Mouse (Mus musculus): Measurements from ENCODE around the gene Dusp28. TPM values are rescaled to one million over a fixed set of nuclear protein-coding genes. Genes with fewer than 3 reads are reported as not detected.

Gene Dusp28
- polyA plus RNA-seq, 1 experiment from 2014 or later: 14.4 TPM

GRCm38 (mm10) chr1:92911721-92912138 is 4.9 kb downstream of the Dusp28 start:
- H3K27ac ChIP-seq (replicated peaks; ENCODE audit: low read depth, low read length): peak overlapping the region; percentile 95
- peak overlapping the region; percentile 78 for H3K4me3 ChIP-seq (replicated peaks; ENCODE audit: low read depth, low read length)
- H3K4me1 ChIP-seq (ENCODE audit: control insufficient read depth, insufficient read depth, low read length): peaks cover 36% of the 10 kb centered on the region
- peaks cover 30% of the 10 kb centered on the region for H3K36me3 ChIP-seq (ENCODE audit: control insufficient read depth, insufficient read depth, low read length)
- peak overlapping the region; percentile 94 for H3K4me2 ChIP-seq (ENCODE audit: low read length)
- WGBS: 35% methylated on average over 8 of the region's 8 CpGs
- ATAC-seq (ENCODE audit: low FRiP score, low TSS enrichment): no peak
- no peaks in the 10 kb centered on the region for H3K9me3 ChIP-seq (ENCODE audit: control insufficient read depth, low read length)
- H3K9ac ChIP-seq (replicated peaks; ENCODE audit: low read length): peak overlapping the region; percentile 97
- H3K27me3 ChIP-seq (ENCODE audit: control insufficient read depth, insufficient read depth, low read length): 0 out of 2 replicates have a peak, but pooled peaks cover 5% of the 10 kb centered on the region
- DNase-seq: no peak

- Histone ChIP-seq H3K27me3 (ENCODE audit: control insufficient read depth, insufficient read depth, low read length) (0 out of 2 replicates have a peak, but pooled peaks cover 5% of the 10 kb centered on the region), H3K9ac (replicated peaks; ENCODE audit: low read length) (peak overlapping the region; percentile 97; the same call in 1 of the 2 replicates), H3K4me3 (replicated peaks; ENCODE audit: low read depth, low read length) (peak overlapping the region; percentile 78), H3K4me2 (ENCODE audit: low read length) (peak overlapping the region; percentile 94), H3K27ac (replicated peaks; ENCODE audit: low read depth, low read length) (peak overlapping the region; percentile 95), H3K4me1 (ENCODE audit: control insufficient read depth, insufficient read depth, low read length) (peaks cover 36% of the 10 kb centered on the region), H3K9me3 (ENCODE audit: control insufficient read depth, low read length) (no peaks in the 10 kb centered on the region), H3K36me3 (ENCODE audit: control insufficient read depth, insufficient read depth, low read length) (peaks cover 35% of the 10 kb centered on the region)
- WGBS: 47% methylated on average over 1 of the region's 1 CpGs
- ATAC-seq (ENCODE audit: low FRiP score, low TSS enrichment) (no peak), DNase-seq (peak; percentile 32)
Measured at GRCm38 (mm10) chr1:92912286-92912685, 5.5 kb downstream of the Dusp28 start.

- DNase-seq: no peak
- no peak overlapping the region for H3K9ac ChIP-seq (replicated peaks; ENCODE audit: low read length)
- no peak for ATAC-seq (ENCODE audit: low FRiP score, low TSS enrichment)
- no peak overlapping the region for H3K4me3 ChIP-seq (replicated peaks; ENCODE audit: low read depth, low read length)
- 80% methylated on average over 4 of the region's 4 CpGs for WGBS
- no peaks in the 10 kb centered on the region for H3K9me3 ChIP-seq (ENCODE audit: control insufficient read depth, low read length)
- H3K4me1 ChIP-seq (ENCODE audit: control insufficient read depth, insufficient read depth, low read length): peaks cover 27% of the 10 kb centered on the region
- no peak overlapping the region for H3K27ac ChIP-seq (replicated peaks; ENCODE audit: low read depth, low read length)
- peaks cover 55% of the 10 kb centered on the region for H3K36me3 ChIP-seq (ENCODE audit: control insufficient read depth, insufficient read depth, low read length)
- no peak overlapping the region for H3K4me2 ChIP-seq (ENCODE audit: low read length)
- no peaks in the 10 kb centered on the region for H3K27me3 ChIP-seq (ENCODE audit: control insufficient read depth, insufficient read depth, low read length)
Measured at GRCm38 (mm10) chr1:92914239-92914638, 7.5 kb downstream of the Dusp28 start.

- H3K9ac ChIP-seq (replicated peaks; ENCODE audit: low read length): no peak overlapping the region
- no peaks in the 10 kb centered on the region for H3K9me3 ChIP-seq (ENCODE audit: control insufficient read depth, low read length)
- H3K27me3 ChIP-seq (ENCODE audit: control insufficient read depth, insufficient read depth, low read length): no peaks in the 10 kb centered on the region
- peaks cover 19% of the 10 kb centered on the region for H3K4me1 ChIP-seq (ENCODE audit: control insufficient read depth, insufficient read depth, low read length)
- DNase-seq: no peak
- H3K36me3 ChIP-seq (ENCODE audit: control insufficient read depth, insufficient read depth, low read length): peaks cover 62% of the 10 kb centered on the region
- no peak overlapping the region for H3K27ac ChIP-seq (replicated peaks; ENCODE audit: low read depth, low read length)
- ATAC-seq (ENCODE audit: low FRiP score, low TSS enrichment): no peak
- H3K4me3 ChIP-seq (replicated peaks; ENCODE audit: low read depth, low read length): no peak overlapping the region
- 96% methylated on average over 11 of the region's 11 CpGs for WGBS
- no peak overlapping the region for H3K4me2 ChIP-seq (ENCODE audit: low read length)
Measured at GRCm38 (mm10) chr1:92914993-92915392, 8.2 kb downstream of the Dusp28 start.

- no peak for DNase-seq
- Histone ChIP-seq H3K4me1 (ENCODE audit: control insufficient read depth, insufficient read depth, low read length) (peaks cover 13% of the 10 kb centered on the region), H3K9me3 (ENCODE audit: control insufficient read depth, low read length) (no peaks in the 10 kb centered on the region), H3K4me2 (ENCODE audit: low read length) (no peak overlapping the region), H3K36me3 (ENCODE audit: control insufficient read depth, insufficient read depth, low read length) (peaks cover 75% of the 10 kb centered on the region), H3K27me3 (ENCODE audit: control insufficient read depth, insufficient read depth, low read length) (no peaks in the 10 kb centered on the region), H3K4me3 (replicated peaks; ENCODE audit: low read depth, low read length) (no peak overlapping the region), H3K27ac (replicated peaks; ENCODE audit: low read depth, low read length) (no peak overlapping the region), H3K9ac (replicated peaks; ENCODE audit: low read length) (no peak overlapping the region)
- 96% methylated on average over 9 of the region's 9 CpGs for WGBS
- no peak for ATAC-seq (ENCODE audit: low FRiP score, low TSS enrichment)
Measured at GRCm38 (mm10) chr1:92916725-92917124, 9.9 kb downstream of the Dusp28 start.

- Histone ChIP-seq H3K9me3 (ENCODE audit: control insufficient read depth, low read length) (no peaks in the 10 kb centered on the region), H3K4me1 (ENCODE audit: control insufficient read depth, insufficient read depth, low read length) (no peaks in the 10 kb centered on the region), H3K4me2 (ENCODE audit: low read length) (no peak overlapping the region), H3K9ac (replicated peaks; ENCODE audit: low read length) (no peak overlapping the region), H3K4me3 (replicated peaks; ENCODE audit: low read depth, low read length) (no peak overlapping the region), H3K27me3 (ENCODE audit: control insufficient read depth, insufficient read depth, low read length) (no peaks in the 10 kb centered on the region), H3K27ac (replicated peaks; ENCODE audit: low read depth, low read length) (no peak overlapping the region), H3K36me3 (ENCODE audit: control insufficient read depth, insufficient read depth, low read length) (peaks cover 71% of the 10 kb centered on the region)
- ATAC-seq (ENCODE audit: low FRiP score, low TSS enrichment) (no peak), DNase-seq (no peak)
- 97% methylated on average over 11 of the region's 11 CpGs for WGBS
Measured at GRCm38 (mm10) chr1:92919151-92919550, 12.4 kb downstream of the Dusp28 start.

GRCm38 (mm10) chr1:92919775-92920174 is 13.0 kb downstream of the Dusp28 start:
- DNase-seq (no peak), ATAC-seq (ENCODE audit: low FRiP score, low TSS enrichment) (no peak)
- H3K9me3 ChIP-seq (ENCODE audit: control insufficient read depth, low read length): no peaks in the 10 kb centered on the region
- H3K4me1 ChIP-seq (ENCODE audit: control insufficient read depth, insufficient read depth, low read length): no peaks in the 10 kb centered on the region
- 86% methylated on average over 12 of the region's 12 CpGs for WGBS
- peaks cover 65% of the 10 kb centered on the region for H3K36me3 ChIP-seq (ENCODE audit: control insufficient read depth, insufficient read depth, low read length)
- H3K27me3 ChIP-seq (ENCODE audit: control insufficient read depth, insufficient read depth, low read length): no peaks in the 10 kb centered on the region
- H3K27ac ChIP-seq (replicated peaks; ENCODE audit: low read depth, low read length): no peak overlapping the region
- no peak overlapping the region for H3K9ac ChIP-seq (replicated peaks; ENCODE audit: low read length)
- H3K4me3 ChIP-seq (replicated peaks; ENCODE audit: low read depth, low read length): no peak overlapping the region
- H3K4me2 ChIP-seq (ENCODE audit: low read length): no peak overlapping the region

- Histone ChIP-seq H3K4me1 (ENCODE audit: control insufficient read depth, insufficient read depth, low read length) (no peaks in the 10 kb centered on the region), H3K9ac (replicated peaks; ENCODE audit: low read length) (no peak overlapping the region), H3K4me2 (ENCODE audit: low read length) (no peak overlapping the region), H3K27ac (replicated peaks; ENCODE audit: low read depth, low read length) (no peak overlapping the region), H3K27me3 (ENCODE audit: control insufficient read depth, insufficient read depth, low read length) (no peaks in the 10 kb centered on the region), H3K36me3 (ENCODE audit: control insufficient read depth, insufficient read depth, low read length) (peaks cover 57% of the 10 kb centered on the region), H3K4me3 (replicated peaks; ENCODE audit: low read depth, low read length) (no peak overlapping the region), H3K9me3 (ENCODE audit: control insufficient read depth, low read length) (no peaks in the 10 kb centered on the region)
- DNase-seq: no peak
- no peak for ATAC-seq (ENCODE audit: low FRiP score, low TSS enrichment)
- WGBS: 88% methylated on average over 7 of the region's 7 CpGs
Measured at GRCm38 (mm10) chr1:92920474-92921200, 13.9 kb downstream of the Dusp28 start.

GRCm38 (mm10) chr1:92921496-92921895 is 14.7 kb downstream of the Dusp28 start:
- no peak overlapping the region for H3K4me2 ChIP-seq (ENCODE audit: low read length)
- H3K27me3 ChIP-seq (ENCODE audit: control insufficient read depth, insufficient read depth, low read length): no peaks in the 10 kb centered on the region
- ATAC-seq (ENCODE audit: low FRiP score, low TSS enrichment): no peak
- H3K4me3 ChIP-seq (replicated peaks; ENCODE audit: low read depth, low read length): no peak overlapping the region
- no peak overlapping the region for H3K27ac ChIP-seq (replicated peaks; ENCODE audit: low read depth, low read length)
- H3K9ac ChIP-seq (replicated peaks; ENCODE audit: low read length): no peak overlapping the region
- 88% methylated on average over 4 of the region's 4 CpGs for WGBS
- DNase-seq: no peak
- peaks cover 48% of the 10 kb centered on the region for H3K36me3 ChIP-seq (ENCODE audit: control insufficient read depth, insufficient read depth, low read length)
- H3K9me3 ChIP-seq (ENCODE audit: control insufficient read depth, low read length): no peaks in the 10 kb centered on the region
- H3K4me1 ChIP-seq (ENCODE audit: control insufficient read depth, insufficient read depth, low read length): no peaks in the 10 kb centered on the region
